Mouse (Mus musculus): ENCODE measurements at regions not wholly inside any gene's neighbourhood (a gene's known extent, or its start where the extent isn't known, plus 50 kb on each side); places are given as distances from the start of the nearest gene placed in this dataset.
"Not testable (repeated sequence)": the region's sequence is repeated elsewhere in the genome, so short reads cannot be mapped to it uniquely, and the experiment has no call there.

DNA sequence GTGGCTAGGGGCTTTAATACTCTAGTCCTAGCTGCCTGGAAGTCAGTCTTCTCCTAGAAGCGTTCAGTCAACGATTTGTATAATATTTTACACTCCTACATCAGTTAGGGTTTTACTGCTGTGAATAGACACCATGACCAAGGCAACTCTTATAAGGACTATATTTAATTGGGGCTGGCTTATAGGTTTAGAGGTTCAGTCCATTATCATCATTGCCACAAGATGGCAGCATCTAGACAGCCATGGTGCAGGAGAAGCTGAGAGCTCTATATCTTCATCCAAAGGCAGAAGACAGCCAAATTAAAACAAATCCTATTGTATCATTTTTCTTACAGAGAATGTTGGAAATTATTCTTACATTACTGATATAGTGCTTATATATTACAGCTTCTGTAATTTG is 167.0 kb upstream of the Ndn start:
- H3K4me1 ChIP-seq: no peaks in the 10 kb centered on the region
- H3K36me3 ChIP-seq: no peaks in the 10 kb centered on the region
- no peak overlapping the region for H3K4me2 ChIP-seq
- ATAC-seq (ENCODE audit: insufficient number of reproducible peaks, insufficient read depth, low FRiP score, low TSS enrichment, low read depth): no peak
- no peak overlapping the region for H3K9ac ChIP-seq
- H3K27me3 ChIP-seq: no peaks in the 10 kb centered on the region
- H3K9me3 ChIP-seq: no peaks in the 10 kb centered on the region
- 55% methylated on average over 2 of the region's 2 CpGs for WGBS
- H3K27ac ChIP-seq: no peak overlapping the region
- no peak overlapping the region for H3K4me3 ChIP-seq

DNA sequence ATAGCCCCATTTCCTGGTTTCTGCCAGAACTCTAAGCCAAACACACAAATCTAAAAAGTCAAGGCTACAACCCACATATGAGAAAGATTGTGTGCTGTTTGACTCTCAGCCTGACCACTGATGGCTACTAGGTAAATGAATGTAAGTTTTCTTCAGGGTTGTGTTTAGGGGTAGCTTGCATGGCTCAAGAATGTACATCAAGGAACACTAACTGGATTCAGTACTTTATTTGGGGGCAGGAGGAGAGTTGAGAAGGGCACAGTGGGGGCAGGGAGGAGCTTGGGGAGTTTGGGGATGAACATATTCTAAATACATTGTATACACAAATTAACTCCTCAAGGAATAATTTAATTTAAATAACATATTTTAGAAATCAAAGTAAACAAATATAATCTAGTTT is 137.8 kb upstream of the Ndn start:
- peak overlapping the region; percentile 28 for H3K4me3 ChIP-seq
- no peak for ATAC-seq (ENCODE audit: insufficient number of reproducible peaks, insufficient read depth, low FRiP score, low TSS enrichment, low read depth)
- no peaks in the 10 kb centered on the region for H3K4me1 ChIP-seq
- no peaks in the 10 kb centered on the region for H3K27me3 ChIP-seq
- H3K36me3 ChIP-seq: 0 out of 2 replicates have a peak, but pooled peaks cover 14% of the 10 kb centered on the region
- no peak overlapping the region for H3K27ac ChIP-seq
- no peaks in the 10 kb centered on the region; the same call in 1 of the 2 replicates for H3K9me3 ChIP-seq
- H3K4me2 ChIP-seq: peak overlapping the region; percentile 50
- no peak overlapping the region for H3K9ac ChIP-seq

DNA sequence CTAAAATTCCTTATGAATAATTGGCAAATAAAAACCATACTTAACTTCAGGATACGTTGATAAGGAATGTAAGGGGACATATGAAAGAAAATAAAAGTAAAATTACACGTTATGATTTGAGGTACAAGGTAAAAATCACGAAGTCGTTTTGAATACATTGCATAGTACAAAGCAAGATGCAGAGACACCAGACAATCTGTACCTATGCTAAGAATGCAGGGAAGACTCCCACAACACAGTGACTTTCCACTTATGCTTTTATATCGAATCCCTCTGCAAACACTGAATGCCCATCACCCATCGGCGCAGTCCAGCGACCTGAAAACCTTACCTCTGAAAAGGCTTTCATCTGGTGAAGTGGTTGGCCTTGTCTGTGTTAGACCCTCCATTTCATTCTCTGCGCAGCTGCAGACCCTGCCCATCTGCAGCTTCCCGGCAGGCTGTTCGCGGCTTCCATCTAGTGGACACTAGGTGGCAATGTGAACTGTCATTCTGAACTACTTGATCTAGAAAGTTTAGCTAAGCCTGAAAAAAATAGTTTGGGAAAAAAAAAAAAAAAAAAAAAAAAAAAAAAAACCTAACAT is 137.2 kb upstream of the Ndn start:
- ATAC-seq (ENCODE audit: insufficient number of reproducible peaks, insufficient read depth, low FRiP score, low TSS enrichment, low read depth): peak; percentile 52; the same call in 1 of the 2 replicates
- Histone ChIP-seq H3K4me3 (peak overlapping the region; percentile 46), H3K27me3 (no peaks in the 10 kb centered on the region), H3K9ac (peak overlapping the region; percentile 68), H3K4me2 (peak overlapping the region; percentile 42), H3K36me3 (0 out of 2 replicates have a peak, but pooled peaks cover 9% of the 10 kb centered on the region), H3K9me3 (no peaks in the 10 kb centered on the region), H3K4me1 (no peaks in the 10 kb centered on the region), H3K27ac (no peak overlapping the region)
- 27% methylated on average over 12 of the region's 12 CpGs for WGBS

DNA sequence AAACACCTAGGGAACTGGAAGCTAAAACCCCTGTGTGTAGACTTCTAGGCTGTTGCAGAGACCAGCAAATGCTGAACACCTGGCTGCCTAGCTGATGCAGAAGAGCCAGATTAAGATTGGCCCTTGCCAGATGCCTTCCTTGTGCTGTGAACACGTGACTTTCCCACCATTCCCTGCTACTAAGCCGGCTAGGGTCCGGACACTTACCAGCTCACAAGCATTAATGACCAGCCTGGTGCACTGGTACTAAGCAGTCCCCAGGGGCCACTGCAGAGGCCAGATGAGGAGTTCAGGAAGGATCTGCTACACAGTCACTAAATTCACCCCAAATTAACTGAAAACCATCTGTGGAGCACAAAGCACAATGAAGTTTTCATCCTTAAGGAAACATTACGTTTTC is 121.2 kb upstream of the Ndn start:
- Histone ChIP-seq H3K9me3 (no peaks in the 10 kb centered on the region), H3K9ac (no peak overlapping the region), H3K36me3 (no peaks in the 10 kb centered on the region), H3K4me1 (no peaks in the 10 kb centered on the region), H3K4me2 (peak overlapping the region; percentile 26; the same call in 1 of the 2 replicates), H3K27ac (no peak overlapping the region), H3K27me3 (no peaks in the 10 kb centered on the region), H3K4me3 (no peak overlapping the region)
- WGBS: 24% methylated on average over 4 of the region's 4 CpGs
- ATAC-seq (ENCODE audit: insufficient number of reproducible peaks, insufficient read depth, low FRiP score, low TSS enrichment, low read depth): no peak

DNA sequence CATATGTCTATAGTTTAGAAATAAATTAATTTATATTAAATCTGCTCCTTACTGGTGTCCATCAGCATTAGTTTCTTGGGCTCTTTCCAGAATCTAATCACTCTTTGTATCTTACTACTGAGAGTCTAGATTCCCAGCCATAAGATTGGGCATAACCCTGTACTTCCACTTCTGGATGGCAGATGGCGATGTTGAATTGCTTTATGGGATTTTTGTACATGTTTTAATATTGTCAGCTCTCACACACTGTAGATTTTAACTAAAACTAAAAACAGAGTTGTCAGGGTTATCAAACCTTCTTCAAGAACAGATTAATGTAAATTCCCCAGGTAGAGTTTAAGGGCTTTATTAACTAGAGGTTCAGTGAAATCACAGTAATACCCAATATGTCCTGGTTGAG is 118.6 kb upstream of the Ndn start:
- no peak overlapping the region for H3K4me2 ChIP-seq
- WGBS: 8% methylated on average over 1 of the region's 1 CpGs
- no peak overlapping the region for H3K27ac ChIP-seq
- no peak for ATAC-seq (ENCODE audit: insufficient number of reproducible peaks, insufficient read depth, low FRiP score, low TSS enrichment, low read depth)
- no peaks in the 10 kb centered on the region for H3K9me3 ChIP-seq
- H3K9ac ChIP-seq: no peak overlapping the region
- no peak overlapping the region for H3K4me3 ChIP-seq
- H3K4me1 ChIP-seq: peaks cover 11% of the 10 kb centered on the region; the same call in 1 of the 2 replicates
- H3K27me3 ChIP-seq: no peaks in the 10 kb centered on the region
- no peaks in the 10 kb centered on the region for H3K36me3 ChIP-seq

DNA sequence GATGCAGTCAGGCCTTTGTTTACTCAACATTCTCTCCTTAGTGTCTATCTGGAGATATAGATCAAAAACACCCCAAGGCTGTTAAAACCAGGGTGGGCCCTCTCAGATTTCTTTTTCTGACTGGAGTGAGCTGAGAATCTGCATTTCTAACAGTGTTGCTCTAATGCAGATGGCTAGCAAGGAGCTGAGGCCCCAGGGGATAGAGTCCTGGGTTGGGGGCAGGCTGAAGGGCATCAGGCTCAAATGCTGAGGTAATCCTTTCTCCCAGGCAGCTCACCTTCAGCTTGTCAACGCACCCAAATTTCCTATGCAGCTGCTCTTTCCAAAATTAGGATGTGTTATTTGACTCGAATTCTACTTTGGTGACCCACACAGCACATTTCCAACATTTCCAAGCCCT is 115.7 kb upstream of the Ndn start:
- Histone ChIP-seq H3K4me3 (peak overlapping the region; percentile 22), H3K9ac (peak overlapping the region; percentile 46; the same call in 1 of the 2 replicates)
- WGBS: 11% methylated on average over 2 of the region's 2 CpGs

DNA sequence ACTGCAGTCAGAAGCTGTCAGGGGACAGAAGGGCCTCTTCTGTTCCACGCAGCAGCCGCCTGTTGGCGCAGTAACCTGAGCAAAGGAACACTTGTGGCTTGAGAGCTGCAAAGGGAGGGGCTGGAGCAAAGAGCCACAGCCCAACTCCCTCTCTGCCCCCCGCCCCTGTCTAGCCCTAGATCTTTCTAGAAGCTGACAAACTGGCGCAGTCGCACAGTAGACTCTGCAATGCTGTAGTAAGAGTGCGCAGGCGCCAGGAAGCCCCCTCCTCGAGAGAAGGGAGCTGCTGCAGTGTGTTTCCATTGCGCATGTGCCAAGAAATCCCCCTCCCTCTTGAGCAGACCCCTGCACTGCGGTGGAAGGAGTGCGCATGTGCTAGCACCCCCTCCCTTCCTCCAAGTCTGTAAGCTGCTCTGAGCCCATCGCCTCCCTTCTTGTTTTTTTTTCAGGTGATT is 115.2 kb upstream of the Ndn start:
- peak overlapping the region; percentile 22 for H3K4me3 ChIP-seq
- peak overlapping the region; percentile 46; the same call in 1 of the 2 replicates for H3K9ac ChIP-seq
- no peaks in the 10 kb centered on the region for H3K27me3 ChIP-seq
- H3K9me3 ChIP-seq: no peaks in the 10 kb centered on the region
- H3K36me3 ChIP-seq: no peaks in the 10 kb centered on the region
- peak; percentile 90 for ATAC-seq (ENCODE audit: insufficient number of reproducible peaks, insufficient read depth, low FRiP score, low TSS enrichment, low read depth)
- 20% methylated on average over 13 of the region's 13 CpGs for WGBS
- H3K27ac ChIP-seq: peak overlapping the region; percentile 75
- H3K4me2 ChIP-seq: peak overlapping the region; percentile 51
- peaks cover 11% of the 10 kb centered on the region; the same call in 1 of the 2 replicates for H3K4me1 ChIP-seq

More for the DNA sequence above, 115.7 kb upstream of the Ndn start:
- Histone ChIP-seq H3K9me3 (no peaks in the 10 kb centered on the region), H3K4me1 (peaks cover 11% of the 10 kb centered on the region; the same call in 1 of the 2 replicates), H3K4me2 (peak overlapping the region; percentile 51), H3K36me3 (no peaks in the 10 kb centered on the region), H3K27ac (peak overlapping the region; percentile 75), H3K27me3 (no peaks in the 10 kb centered on the region)
- no peak for ATAC-seq (ENCODE audit: insufficient number of reproducible peaks, insufficient read depth, low FRiP score, low TSS enrichment, low read depth)

DNA sequence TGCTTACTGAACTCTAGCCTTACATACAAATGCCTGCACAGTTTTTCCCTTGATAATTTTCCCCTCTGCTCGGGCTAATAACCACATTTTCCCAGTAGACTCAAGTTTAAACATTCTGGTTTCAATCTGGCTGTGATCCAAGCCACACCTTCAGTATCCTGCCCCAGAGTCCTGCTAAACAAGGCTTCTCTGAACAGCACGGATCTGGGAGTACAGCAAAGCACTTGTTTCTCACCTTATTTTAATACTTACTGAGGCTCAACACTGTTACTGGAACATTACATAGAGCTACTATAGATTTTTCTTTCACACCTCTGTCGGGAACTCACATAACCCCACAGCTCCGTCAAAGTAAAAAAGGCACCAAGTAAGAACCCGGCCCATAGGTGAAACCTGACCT is 114.3 kb upstream of the Ndn start:
- no peaks in the 10 kb centered on the region for H3K9me3 ChIP-seq
- H3K27me3 ChIP-seq: no peaks in the 10 kb centered on the region
- WGBS: 46% methylated on average over 5 of the region's 5 CpGs
- H3K4me2 ChIP-seq: peak overlapping the region; percentile 51
- H3K4me3 ChIP-seq: no peak overlapping the region
- H3K36me3 ChIP-seq: no peaks in the 10 kb centered on the region
- ATAC-seq (ENCODE audit: insufficient number of reproducible peaks, insufficient read depth, low FRiP score, low TSS enrichment, low read depth): 0 out of 2 replicates have a peak, but pooled peaks have one; percentile 44
- H3K4me1 ChIP-seq: peaks cover 11% of the 10 kb centered on the region; the same call in 1 of the 2 replicates
- 0 out of 2 replicates have a peak overlapping the region, but pooled peaks have one; percentile 75 for H3K27ac ChIP-seq
- H3K9ac ChIP-seq: no peak overlapping the region

DNA sequence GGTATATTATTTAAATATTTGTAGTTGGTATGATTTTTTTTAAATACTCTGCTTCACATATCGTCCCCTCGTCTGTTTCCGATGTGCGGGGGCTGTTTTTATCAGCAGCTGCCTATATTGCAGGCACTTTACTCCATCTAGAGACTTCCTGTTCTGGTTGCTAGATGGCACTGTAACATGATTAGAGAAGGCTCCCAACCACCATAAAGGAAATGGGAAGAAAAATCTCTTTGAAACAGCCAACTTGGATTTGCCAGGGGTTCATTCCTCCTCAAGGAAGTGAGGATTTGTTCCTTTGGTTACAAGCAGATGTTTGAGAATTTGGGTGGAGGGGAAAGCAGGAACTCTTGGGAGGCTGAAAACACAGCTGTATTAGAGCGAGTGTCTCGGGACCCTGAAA is 112.3 kb upstream of the Ndn start:
- no peaks in the 10 kb centered on the region for H3K36me3 ChIP-seq
- H3K27me3 ChIP-seq: no peaks in the 10 kb centered on the region
- no peak for ATAC-seq (ENCODE audit: insufficient number of reproducible peaks, insufficient read depth, low FRiP score, low TSS enrichment, low read depth)
- H3K4me3 ChIP-seq: no peak overlapping the region
- H3K9ac ChIP-seq: no peak overlapping the region
- H3K9me3 ChIP-seq: no peaks in the 10 kb centered on the region
- WGBS: 64% methylated on average over 6 of the region's 6 CpGs
- H3K4me1 ChIP-seq: peaks cover 11% of the 10 kb centered on the region; the same call in 1 of the 2 replicates
- no peak overlapping the region for H3K27ac ChIP-seq
- H3K4me2 ChIP-seq: 0 out of 2 replicates have a peak overlapping the region, but pooled peaks have one; percentile 3

DNA sequence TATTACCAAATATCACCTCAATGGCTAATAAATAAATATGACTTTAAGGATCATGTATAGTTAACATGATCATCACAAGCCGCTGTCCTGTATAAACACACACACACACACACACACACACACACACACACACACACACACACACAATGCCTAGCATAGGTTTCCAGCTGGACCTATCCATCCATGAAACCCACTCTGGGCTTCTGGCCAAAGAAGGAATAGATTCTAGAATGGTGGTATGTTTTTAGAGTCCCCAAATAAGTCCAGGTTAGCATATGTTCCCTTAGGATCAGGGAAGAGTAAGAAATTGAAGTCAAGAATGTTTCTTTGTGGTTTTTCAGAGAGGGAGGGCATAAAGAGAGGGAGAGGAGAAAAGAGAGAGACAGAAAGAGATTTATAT is 110.6 kb upstream of the Ndn start:
- H3K27ac ChIP-seq: no peak overlapping the region
- no peak overlapping the region for H3K9ac ChIP-seq
- H3K4me3 ChIP-seq: no peak overlapping the region
- no peaks in the 10 kb centered on the region for H3K36me3 ChIP-seq
- 75% methylated on average over 1 of the region's 1 CpGs for WGBS
- peaks cover 6% of the 10 kb centered on the region; the same call in 1 of the 2 replicates for H3K4me1 ChIP-seq
- H3K4me2 ChIP-seq: no peak overlapping the region
- H3K9me3 ChIP-seq: no peaks in the 10 kb centered on the region
- no peaks in the 10 kb centered on the region for H3K27me3 ChIP-seq
- ATAC-seq (ENCODE audit: insufficient number of reproducible peaks, insufficient read depth, low FRiP score, low TSS enrichment, low read depth): no peak

DNA sequence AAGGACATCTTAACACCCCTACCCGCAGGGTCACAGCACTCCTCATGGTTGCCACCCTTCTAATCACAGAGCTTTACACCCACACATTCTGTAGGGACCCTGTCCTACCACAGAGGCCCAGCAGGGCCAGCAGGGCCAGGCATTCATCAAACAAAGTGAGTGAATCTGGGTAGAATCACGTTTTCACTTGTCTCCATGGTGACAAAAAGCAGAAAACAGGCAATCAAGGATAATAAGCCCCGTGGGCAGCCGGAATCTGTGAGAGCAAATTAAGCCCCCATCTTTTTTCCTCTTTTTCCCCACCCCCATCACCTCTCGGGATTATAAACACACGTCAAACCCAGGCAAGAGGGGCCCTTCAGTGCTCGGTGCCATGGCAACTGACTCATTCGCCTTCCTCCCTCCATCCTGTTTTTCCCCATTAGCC is 84.7 kb upstream of the Ndn start:
- 33% methylated on average over 8 of the region's 8 CpGs for WGBS
- 0 out of 2 replicates have a peak, but pooled peaks have one; percentile 37 for ATAC-seq (ENCODE audit: insufficient number of reproducible peaks, insufficient read depth, low FRiP score, low TSS enrichment, low read depth)
- Histone ChIP-seq H3K27me3 (no peaks in the 10 kb centered on the region), H3K9ac (no peak overlapping the region), H3K4me3 (no peak overlapping the region), H3K4me2 (no peak overlapping the region), H3K36me3 (no peaks in the 10 kb centered on the region), H3K27ac (no peak overlapping the region), H3K4me1 (no peaks in the 10 kb centered on the region), H3K9me3 (no peaks in the 10 kb centered on the region)

DNA sequence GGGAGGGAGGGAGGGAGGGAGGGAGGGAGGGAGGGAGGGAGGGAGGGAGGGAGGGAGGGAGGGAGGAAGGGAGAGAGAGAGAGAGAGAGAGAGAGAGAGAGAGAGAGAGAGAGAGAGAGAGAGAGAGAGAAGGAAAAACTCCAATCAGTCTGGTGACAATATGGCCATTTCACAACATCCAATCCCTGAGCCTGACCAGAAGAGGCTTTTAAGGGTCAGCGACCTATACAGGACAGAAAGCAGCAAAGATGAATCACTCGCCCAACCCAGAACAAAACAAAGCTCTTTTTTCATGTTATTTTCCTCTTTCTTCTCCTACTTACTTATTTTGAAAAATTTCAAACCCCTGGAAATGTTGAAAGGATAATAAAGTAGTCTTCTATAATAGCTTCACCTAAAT is 84.2 kb upstream of the Ndn start:
- WGBS: 62% methylated on average over 2 of the region's 2 CpGs

More for the DNA sequence above, 84.2 kb upstream of the Ndn start:
- not testable (repeated sequence) for ATAC-seq (ENCODE audit: insufficient number of reproducible peaks, insufficient read depth, low FRiP score, low TSS enrichment, low read depth); H3K4me2 ChIP-seq; H3K9me3 ChIP-seq; H3K36me3 ChIP-seq; H3K27me3 ChIP-seq; H3K27ac ChIP-seq; H3K4me1 ChIP-seq; H3K9ac ChIP-seq; H3K4me3 ChIP-seq

Data from embryonic facial prominence, embryonic 13.5 days (tissue).